Mouse (Mus musculus): ENCODE results near the gene Ston2. TPM values are rescaled to one million over a fixed set of nuclear protein-coding genes. Genes with fewer than 3 reads are reported as not detected.

The Ston2 gene
- polyA plus RNA-seq, 1 experiment = 77.2 TPM

- H3K9me3 ChIP-seq = no peaks in the 10 kb centered on the region
- peaks cover 92% of the 10 kb centered on the region for H3K4me1 ChIP-seq
- peak overlapping the region; percentile 90 for H3K4me3 ChIP-seq (replicated peaks)
- H3K36me3 ChIP-seq (replicated peaks; ENCODE audit: low read length) = peaks cover 72% of the 10 kb centered on the region
- no peaks in the 10 kb centered on the region for H3K27me3 ChIP-seq (replicated peaks)
- TF ChIP-seq FLI1 (IDR thresholded peaks at IDR 0.05; ENCODE audit: low read length) (no peak), GATA1 (IDR thresholded peaks at IDR 0.05; ENCODE audit: borderline replicate concordance, low read length) (no peak)
Measured at GRCm38 (mm10) chr12:91742916-91743315, 45.3 kb downstream of the Ston2 start.

DNA sequence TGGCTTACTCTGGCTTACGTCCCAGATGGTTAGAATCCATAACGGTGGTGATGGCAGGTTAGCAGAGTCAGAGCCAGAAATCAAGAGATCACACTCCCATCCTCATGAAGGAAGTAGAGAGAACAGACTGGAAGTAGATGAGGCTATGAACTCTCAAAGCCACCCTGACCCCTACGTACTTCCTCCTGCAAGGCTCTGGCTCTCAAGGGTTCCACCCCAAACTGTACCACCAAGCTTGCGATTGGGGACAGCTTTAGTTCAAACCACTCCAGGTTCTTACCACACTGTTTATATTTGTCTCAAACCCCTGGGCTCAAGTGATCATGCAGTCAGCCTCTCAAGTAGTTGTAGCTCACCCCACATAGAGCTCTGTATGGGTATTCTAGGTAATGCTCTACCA lies 49.8 kb downstream of the Ston2 start:
- Histone ChIP-seq H3K27me3 (replicated peaks) (no peaks in the 10 kb centered on the region), H3K9me3 (no peaks in the 10 kb centered on the region), H3K4me3 (replicated peaks) (no peak overlapping the region), H3K36me3 (replicated peaks; ENCODE audit: low read length) (peaks cover 98% of the 10 kb centered on the region), H3K4me1 (peaks cover 96% of the 10 kb centered on the region)
- no peak for TF ChIP-seq FLI1 (IDR thresholded peaks at IDR 0.05; ENCODE audit: low read length)
- no peak for TF ChIP-seq GATA1 (IDR thresholded peaks at IDR 0.05; ENCODE audit: borderline replicate concordance, low read length)

- Histone ChIP-seq H3K27me3 (replicated peaks) (no peaks in the 10 kb centered on the region), H3K4me3 (replicated peaks) (peak overlapping the region; percentile 53), H3K36me3 (replicated peaks; ENCODE audit: low read length) (peaks cover 100% of the 10 kb centered on the region), H3K4me1 (peaks cover 98% of the 10 kb centered on the region), H3K9me3 (no peaks in the 10 kb centered on the region)
- TF ChIP-seq GATA1 (IDR thresholded peaks at IDR 0.05; ENCODE audit: borderline replicate concordance, low read length) (no peak), FLI1 (IDR thresholded peaks at IDR 0.05; ENCODE audit: low read length) (no peak)
Measured at GRCm38 (mm10) chr12:91736221-91736980, 51.8 kb downstream of the Ston2 start.

DNA sequence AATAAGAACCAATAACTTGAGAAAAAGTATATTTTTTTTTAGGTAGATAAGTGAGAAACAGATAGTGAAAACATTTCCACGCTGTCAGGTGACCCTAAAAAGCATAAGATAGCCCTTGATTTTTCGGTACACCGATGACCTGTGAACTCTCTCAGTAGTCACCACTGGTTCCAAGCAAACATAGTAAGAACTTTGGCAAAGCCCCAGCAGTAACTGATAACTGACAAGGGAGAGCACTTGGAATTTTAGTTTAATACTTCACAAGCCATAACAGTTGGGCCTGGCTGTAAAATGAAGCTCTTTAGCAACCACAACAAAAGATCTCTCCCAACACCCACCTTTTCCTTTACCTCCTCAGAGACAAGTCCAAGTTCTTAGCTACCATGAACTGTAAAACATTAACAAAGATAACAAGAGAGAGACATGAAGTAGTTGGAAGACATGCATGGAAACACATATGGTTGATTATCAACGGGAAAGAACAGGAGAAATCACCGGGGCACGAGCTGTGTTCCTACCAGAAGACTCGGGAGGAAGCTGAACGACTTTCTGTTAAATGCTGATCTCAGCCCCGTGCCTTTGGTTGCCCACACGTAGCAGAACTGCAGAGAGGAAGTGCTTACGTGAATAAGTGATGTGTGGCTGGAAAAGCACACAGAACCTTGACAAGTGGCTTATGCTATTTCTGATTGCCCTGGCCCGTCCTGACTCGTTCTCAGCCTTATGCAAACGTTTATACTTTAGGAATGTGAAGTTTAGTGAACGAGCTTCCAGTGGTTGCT lies 53.8 kb downstream of the Ston2 start:
- H3K9me3 ChIP-seq = no peaks in the 10 kb centered on the region
- H3K27me3 ChIP-seq (replicated peaks) = no peaks in the 10 kb centered on the region
- TF ChIP-seq GATA1 (IDR thresholded peaks at IDR 0.05; ENCODE audit: borderline replicate concordance, low read length) = no peak
- no peak for TF ChIP-seq FLI1 (IDR thresholded peaks at IDR 0.05; ENCODE audit: low read length)
- H3K36me3 ChIP-seq (replicated peaks; ENCODE audit: low read length) = peaks cover 100% of the 10 kb centered on the region
- H3K4me3 ChIP-seq (replicated peaks) = peak overlapping the region; percentile 42
- peaks cover 92% of the 10 kb centered on the region for H3K4me1 ChIP-seq

GRCm38 (mm10) chr12:91732729-91733448 lies 55.3 kb downstream of the Ston2 start:
- H3K4me3 ChIP-seq (replicated peaks) = no peak overlapping the region
- H3K36me3 ChIP-seq (replicated peaks; ENCODE audit: low read length) = peaks cover 100% of the 10 kb centered on the region
- no peak for TF ChIP-seq FLI1 (IDR thresholded peaks at IDR 0.05; ENCODE audit: low read length)
- no peak for TF ChIP-seq GATA1 (IDR thresholded peaks at IDR 0.05; ENCODE audit: borderline replicate concordance, low read length)
- no peaks in the 10 kb centered on the region for H3K27me3 ChIP-seq (replicated peaks)
- peaks cover 91% of the 10 kb centered on the region for H3K4me1 ChIP-seq
- no peaks in the 10 kb centered on the region for H3K9me3 ChIP-seq

DNA sequence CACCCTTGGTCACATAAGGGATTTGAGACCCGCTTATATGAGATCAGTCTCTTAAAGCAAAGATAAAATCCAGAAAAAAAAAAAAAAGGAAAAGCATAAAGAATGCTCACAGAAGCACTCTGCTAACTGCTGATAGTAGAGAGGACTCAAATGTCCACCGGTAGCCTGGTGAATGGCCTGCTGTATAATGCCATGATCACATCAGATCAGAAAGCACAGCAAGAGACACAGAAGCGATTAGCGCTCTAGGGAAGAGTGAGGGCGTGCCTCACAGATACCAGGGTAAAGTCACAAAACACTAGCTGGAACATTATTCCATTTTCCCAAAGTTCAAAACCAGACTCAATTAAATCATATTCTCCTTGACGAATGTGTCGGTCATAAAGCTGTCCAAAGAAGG lies 62.0 kb downstream of the Ston2 start:
- TF ChIP-seq FLI1 (IDR thresholded peaks at IDR 0.05; ENCODE audit: low read length) = no peak
- TF ChIP-seq GATA1 (IDR thresholded peaks at IDR 0.05; ENCODE audit: borderline replicate concordance, low read length) = no peak
- Histone ChIP-seq H3K4me3 (replicated peaks) (no peak overlapping the region), H3K36me3 (replicated peaks; ENCODE audit: low read length) (peaks cover 96% of the 10 kb centered on the region), H3K9me3 (no peaks in the 10 kb centered on the region), H3K4me1 (peaks cover 66% of the 10 kb centered on the region), H3K27me3 (replicated peaks) (no peaks in the 10 kb centered on the region)

- TF ChIP-seq GATA1 (IDR thresholded peaks at IDR 0.05; ENCODE audit: borderline replicate concordance, low read length) (no peak), FLI1 (IDR thresholded peaks at IDR 0.05; ENCODE audit: low read length) (no peak)
Measured at GRCm38 (mm10) chr12:91723912-91724311, 64.3 kb downstream of the Ston2 start.

GRCm38 (mm10) chr12:91719134-91719533 lies 69.1 kb downstream of the Ston2 start:
- Histone ChIP-seq H3K27me3 (replicated peaks) (no peaks in the 10 kb centered on the region), H3K36me3 (replicated peaks; ENCODE audit: low read length) (peaks cover 77% of the 10 kb centered on the region), H3K4me1 (peaks cover 24% of the 10 kb centered on the region), H3K4me3 (replicated peaks) (no peak overlapping the region), H3K9me3 (no peaks in the 10 kb centered on the region)
- TF ChIP-seq FLI1 (IDR thresholded peaks at IDR 0.05; ENCODE audit: low read length) (no peak), GATA1 (IDR thresholded peaks at IDR 0.05; ENCODE audit: borderline replicate concordance, low read length) (no peak)

More at GRCm38 (mm10) chr12:91723912-91724311, 64.3 kb downstream of the Ston2 start:
- Histone ChIP-seq H3K4me1 (peaks cover 63% of the 10 kb centered on the region), H3K27me3 (replicated peaks) (no peaks in the 10 kb centered on the region), H3K4me3 (replicated peaks) (no peak overlapping the region), H3K9me3 (no peaks in the 10 kb centered on the region), H3K36me3 (replicated peaks; ENCODE audit: low read length) (peaks cover 91% of the 10 kb centered on the region)

DNA sequence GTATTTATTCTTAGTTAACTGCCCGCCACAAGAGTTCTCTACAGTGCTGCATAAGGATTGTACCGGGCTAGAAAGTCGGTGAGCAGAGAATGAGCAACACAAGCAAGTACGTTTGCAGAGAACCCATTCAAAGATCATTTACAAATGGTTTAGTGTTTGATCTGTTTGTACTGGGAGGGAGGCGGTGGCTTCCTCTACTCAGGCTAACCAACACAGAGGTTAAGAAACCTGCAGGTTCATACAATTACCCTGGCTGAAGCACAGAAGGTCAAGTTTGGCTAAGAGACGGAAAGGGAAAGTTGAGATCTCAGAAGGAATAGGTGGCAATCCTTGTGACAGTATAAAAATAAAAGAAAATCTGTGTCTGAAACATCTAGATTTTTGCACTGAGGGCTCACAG lies 72.5 kb downstream of the Ston2 start:
- Histone ChIP-seq H3K4me3 (replicated peaks) (no peak overlapping the region), H3K36me3 (replicated peaks; ENCODE audit: low read length) (peaks cover 81% of the 10 kb centered on the region), H3K4me1 (peaks cover 49% of the 10 kb centered on the region), H3K27me3 (replicated peaks) (no peaks in the 10 kb centered on the region), H3K9me3 (no peaks in the 10 kb centered on the region)
- TF ChIP-seq GATA1 (IDR thresholded peaks at IDR 0.05; ENCODE audit: borderline replicate concordance, low read length) = no peak
- TF ChIP-seq FLI1 (IDR thresholded peaks at IDR 0.05; ENCODE audit: low read length) = no peak
